Mouse (Mus musculus): ENCODE results near the gene Mrtfb.

DNA sequence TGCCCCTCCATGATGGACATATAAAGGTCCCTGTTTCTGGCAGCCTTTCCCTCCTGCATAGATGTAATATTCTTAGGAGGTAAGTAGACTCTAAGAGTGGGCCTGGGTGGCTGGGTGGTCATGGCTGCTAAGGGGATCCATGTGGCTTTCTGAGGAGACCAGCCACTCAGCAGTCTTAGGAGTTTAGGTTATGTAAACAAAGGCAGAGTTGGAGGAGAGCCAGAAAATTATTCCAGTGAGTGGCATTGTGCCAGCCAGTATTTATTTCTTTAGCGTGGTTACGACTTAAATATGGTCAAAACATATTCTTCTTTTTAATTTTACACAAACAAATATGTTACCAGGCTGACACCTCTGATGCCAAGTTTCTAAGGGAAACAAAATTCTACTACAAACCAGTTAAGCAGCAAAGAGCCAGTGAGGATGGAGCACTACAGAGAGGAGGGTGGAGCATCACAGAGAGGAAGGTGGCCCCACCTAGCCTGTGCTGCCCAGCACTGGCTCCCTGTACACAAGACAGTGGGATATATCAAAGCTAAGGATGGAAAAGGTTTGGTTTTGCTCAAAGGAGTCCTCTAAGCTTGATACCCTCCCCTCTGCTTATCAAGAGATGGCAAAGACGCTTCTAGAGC, 204.6 kb downstream of the Mrtfb start:
- TF ChIP-seq POLR2A (IDR thresholded peaks at IDR 0.05; ENCODE audit: low read depth, low read length) = no peak
- no peak for TF ChIP-seq CTCF (IDR thresholded peaks at IDR 0.05; ENCODE audit: borderline replicate concordance, insufficient read depth, low read length)
